Mouse (Mus musculus) embryo, embryonic 10.5 days (tissue): ENCODE measurements around the gene Clba1.
"Not testable (repeated sequence)": the region's sequence is repeated elsewhere in the genome, so short reads cannot be mapped to it uniquely, and the experiment has no call there.

ENCODE experiments used
- DNase-seq: peaks from one replicate; pipeline ENCODE4 v3.0.0-alpha.2; 2015; ENCODE audit warnings: low spot score

Clba1 gene

DNA sequence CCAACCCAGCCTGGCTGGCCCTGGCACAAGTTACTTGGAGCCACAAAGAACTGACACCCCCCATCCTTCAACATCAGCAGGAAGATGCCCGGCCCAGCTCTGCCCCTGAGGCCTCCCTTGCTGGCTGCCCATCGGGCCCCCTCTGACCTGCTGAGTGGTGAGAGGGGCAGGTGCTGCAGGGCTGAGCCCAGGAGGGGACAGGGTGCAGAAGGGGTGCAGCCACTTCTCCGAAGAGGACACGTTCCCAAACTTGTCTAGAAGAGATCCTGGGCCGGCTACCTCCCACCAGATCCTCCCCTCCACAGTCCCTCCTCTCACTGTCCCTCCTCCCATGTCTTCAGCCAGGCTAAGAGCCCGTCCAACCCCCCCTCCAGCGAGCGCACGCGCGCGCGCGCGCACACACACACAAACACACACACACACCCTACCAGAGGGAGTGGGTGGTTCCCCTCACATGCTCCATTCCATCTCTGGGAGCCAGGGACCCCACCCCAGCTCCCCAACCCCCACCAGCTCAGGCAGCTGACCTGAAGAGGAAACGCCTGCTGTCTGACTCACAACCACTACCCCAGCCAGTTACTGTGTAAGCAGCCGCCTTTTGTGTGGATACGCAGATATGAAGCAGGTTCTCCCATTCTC, 13.2 kb upstream of the Clba1 start:
- no peak for DNase-seq

DNA sequence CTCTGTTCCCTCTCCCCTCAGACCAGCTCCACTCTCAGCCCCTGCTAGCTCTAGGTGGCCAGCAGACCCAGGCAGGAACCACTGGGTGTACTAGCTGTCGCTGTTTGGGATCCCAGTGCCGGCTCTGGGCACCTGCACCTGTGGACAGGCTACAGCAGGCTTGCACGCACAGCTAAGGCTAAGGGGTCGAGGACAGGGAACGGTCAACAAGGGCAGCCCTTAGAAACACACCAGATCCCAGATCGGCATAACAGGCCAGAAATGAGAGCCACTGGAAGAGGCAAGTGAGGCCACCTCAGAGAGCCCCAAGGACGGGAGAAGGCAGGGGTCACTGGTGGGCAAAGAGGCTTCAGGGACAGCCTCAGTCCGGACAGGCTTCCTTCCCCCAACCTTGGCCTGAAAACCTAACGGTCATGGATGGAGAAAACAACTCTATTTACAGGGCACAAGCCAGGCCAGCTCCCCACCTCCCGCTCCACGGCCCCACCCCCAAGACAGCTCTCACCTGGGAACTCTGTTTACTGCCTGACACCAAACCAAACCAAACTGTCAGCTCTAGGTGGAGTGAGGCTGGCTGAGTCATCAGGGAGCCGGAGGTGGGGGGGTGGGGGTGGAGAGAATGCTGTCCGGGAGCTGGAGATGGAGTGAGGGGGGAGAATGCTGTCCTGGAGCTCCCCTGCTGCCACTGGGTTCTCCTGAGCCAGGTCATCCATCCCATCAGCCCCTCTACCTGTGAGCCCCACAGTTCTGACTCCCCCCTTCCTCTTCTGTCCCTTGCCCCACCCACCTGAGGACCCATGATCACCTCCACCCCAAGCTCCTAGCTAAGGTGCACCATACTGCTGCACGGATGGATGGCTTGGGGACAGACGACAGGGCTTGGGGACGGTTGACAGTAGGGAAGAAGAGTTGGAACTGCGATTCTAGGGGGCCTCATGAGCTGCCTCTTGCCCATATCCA, 11.9 kb upstream of the Clba1 start:
- no peak for DNase-seq

DNA sequence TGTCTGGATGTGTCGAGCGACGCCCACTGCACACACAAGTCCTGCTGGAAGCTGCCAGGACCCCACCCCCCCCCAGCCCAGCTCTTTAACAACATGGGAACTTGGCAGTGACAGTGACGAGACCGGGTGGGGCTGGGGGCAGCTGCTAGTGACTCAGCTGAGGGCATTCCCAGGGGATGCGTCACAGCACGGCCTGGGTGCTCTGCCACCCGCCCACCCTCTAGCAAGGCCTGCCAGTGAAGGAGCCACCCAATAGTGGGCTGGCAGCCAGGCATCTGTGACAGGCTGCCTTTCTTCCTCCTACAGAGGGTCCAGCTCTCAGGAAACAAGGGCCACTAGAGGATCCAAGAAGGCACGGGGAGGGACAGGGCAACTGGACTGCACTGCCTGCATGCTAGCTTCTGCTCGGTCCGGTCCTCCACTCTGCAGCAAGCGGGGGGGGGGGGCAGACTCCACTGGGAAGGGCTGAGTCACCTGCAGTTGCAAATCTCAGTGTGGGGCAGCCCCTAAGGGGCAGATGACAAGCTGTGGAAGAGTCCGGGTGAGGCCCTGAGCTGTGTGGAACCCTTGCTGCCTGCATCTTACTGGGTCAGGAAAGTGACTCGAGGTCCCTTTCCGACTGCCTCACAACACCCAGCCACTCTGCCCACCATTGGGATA, 10.9 kb upstream of the Clba1 start:
- DNase-seq = no peak

DNA sequence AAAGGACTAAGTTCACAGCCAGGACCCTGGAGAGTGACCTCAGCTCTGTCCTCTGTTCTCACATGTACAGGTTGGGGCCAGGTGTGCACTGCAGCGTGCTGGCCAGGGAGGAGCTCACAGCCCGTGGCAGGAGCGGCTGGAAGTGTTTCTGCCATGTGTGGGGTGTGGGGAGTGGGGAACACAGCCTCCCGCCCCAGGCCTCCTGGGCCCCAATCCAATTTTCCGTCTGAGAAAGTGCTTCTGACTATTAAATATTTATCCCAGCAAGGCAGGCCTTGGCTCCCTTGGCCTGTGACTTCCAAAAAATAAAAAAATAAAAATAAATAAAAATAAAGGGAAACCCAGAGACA, 10.4 kb upstream of the Clba1 start:
- no peak for DNase-seq

DNA sequence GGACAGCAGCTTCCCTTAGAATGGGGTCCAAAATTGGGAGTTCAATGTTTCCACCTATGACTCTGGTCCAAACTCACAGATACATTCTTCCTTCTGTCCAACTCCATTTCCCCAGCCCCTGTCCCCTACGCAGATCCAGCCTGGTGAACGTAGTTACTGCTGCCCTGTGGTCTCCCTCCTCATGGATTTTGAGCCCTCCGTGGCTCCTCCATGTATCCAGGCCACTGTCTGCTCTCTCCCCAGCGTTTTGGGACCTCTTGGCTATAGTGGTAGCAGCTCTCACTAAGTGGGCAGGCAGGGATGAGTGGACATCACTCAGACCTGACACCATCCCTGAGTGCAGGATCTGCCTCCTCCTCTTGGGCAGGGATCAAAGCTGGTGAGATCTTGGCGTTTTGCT, 10.0 kb upstream of the Clba1 start:
- no peak for DNase-seq

DNA sequence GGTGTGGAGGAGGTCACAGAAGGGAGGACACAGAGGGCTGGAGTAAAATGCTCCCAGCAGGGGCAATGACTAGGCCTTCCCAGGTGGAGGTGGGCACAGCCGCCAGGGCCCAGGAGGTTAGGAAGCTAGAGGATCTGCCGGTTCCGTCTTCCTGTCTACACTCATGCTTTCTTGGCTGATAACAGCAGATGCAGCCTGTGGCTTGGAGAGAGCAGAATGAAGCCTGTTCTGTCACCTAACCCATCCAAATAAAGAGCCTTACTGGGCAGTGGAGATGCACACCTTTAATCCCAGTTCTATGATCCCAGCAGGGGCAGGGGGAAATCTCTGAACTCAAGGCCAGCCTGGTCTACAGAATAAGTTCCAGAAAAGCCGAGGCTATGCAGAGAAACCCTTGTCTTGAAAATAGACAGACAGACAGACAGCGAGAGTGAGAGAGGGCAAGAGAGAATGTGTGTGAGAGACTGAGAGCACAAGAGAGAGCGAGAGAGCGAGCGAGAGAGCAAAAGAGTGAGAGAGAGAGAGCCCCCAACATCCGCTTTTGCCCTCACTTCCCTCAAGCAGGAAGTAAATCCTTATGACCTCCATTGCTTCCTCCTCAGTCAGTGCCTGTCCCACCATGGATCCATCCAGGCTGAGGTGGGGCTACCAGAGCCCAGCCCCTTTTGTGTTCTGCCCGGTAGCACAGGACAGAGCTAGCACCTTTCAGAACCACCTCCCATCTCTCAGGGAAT, 9.3 kb upstream of the Clba1 start:
- DNase-seq = no peak

DNA sequence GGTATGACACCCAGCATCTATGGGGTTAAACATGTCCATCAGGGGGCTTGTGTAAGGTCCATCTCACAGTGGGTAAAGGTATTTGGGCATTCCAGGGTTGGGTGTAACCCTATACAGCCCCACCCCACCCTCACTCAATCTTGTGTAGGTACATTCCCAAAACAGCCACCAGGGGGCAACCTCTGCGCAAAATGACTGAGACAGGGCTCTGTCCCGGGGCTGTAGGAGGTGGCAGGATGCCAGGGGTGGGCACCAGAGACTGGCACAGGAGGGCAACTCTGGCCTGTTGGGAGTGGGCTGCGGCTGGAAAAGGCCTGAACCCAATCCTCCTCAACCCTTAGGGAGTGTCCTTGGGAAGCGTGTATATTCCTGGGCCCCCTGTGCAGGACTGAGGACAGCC, 8.3 kb upstream of the Clba1 start:
- DNase-seq = peak; percentile 84

DNA sequence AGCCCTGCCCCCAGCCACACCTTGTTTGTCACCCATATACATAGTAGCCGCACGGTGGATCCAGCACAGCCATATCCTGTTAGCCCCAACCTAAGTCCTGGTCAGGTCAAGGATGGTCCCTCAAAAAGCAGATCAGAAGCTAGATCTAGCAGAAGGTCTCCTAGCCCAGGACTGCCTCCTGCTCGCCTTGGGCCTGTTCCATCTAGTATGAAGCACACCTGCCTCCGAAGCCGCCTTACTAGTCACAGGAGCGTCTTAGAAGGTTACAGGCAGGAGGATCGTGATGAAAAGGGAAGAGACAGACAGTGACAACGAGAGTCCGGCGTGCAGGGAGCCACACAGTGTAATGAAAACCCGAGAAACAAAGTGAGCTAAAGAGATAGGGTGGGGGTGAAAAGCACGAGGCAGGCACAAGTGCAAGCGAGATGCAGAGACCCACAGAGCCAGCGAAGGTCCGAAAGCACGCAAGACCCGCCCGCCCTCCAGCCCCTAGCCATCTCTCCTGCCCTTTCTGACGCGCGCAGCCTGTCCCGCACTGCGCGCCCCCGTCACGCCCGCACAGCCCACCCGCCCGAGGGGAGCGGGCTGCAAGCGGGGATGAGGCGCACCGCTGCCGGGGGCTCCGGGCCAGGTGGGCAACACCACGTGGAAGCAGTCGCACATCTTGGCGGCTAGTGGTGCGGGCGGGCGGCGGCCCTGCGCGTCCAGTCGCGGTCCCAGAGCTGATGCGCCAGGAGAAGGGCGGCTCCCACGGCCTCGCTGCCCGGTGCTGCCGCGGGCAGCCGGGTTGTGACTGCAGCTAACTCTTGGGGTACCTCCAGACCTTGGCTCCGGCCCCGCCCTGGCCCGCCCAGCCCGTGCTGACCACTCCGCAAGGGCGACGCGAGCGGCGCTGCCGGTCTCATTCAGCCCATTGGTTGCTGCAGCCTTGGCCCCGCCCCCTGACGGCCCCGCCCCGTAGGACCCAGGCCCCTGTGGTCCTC, 6.6 kb upstream of the Clba1 start, which contains the start of gene Ahnak2:
Gene Ahnak2, minus strand, starts transcription at position 794 of the 983 bp plus-strand sequence.
- peak; percentile 85 for DNase-seq

DNA sequence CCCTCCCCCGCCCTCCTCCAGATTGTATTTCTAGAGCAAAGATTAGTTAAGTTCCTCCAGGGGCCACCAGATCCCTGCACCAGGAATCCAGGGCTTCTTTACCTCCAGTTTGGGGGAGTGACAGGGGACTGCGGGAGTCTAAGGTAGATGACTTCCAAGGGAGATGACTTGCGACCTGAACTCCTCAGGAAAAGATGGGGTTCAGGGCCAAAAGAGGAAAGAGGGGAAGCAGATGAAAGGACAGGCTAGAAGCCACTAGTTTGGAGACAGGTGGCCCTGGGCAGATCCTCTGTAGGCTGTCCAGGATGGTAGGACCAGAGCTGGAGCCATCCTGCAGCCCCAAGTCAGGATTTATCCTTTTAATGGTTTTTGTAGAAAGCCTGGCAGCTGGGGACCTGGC, 5.8 kb upstream of the Clba1 start:
- no peak for DNase-seq

DNA sequence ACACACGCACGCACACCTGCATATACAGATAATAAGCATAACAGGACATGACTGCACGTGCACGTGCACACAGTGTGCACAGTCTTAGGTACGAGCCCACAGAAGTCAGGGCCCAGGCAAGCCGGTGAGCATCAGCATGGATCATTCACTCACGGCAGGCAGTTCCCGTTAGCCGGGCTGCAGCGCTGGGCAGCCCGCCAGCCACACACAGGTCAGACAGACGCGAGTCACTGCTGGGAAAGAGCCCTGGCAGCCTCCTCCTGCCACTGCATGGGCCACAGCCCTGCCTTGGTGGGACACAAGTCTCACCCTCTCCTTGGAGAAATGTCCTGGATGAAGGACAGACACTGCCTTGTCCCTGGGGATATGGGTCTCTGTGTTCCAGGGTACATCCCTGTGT, 4.7 kb upstream of the Clba1 start:
- no peak for DNase-seq

DNA sequence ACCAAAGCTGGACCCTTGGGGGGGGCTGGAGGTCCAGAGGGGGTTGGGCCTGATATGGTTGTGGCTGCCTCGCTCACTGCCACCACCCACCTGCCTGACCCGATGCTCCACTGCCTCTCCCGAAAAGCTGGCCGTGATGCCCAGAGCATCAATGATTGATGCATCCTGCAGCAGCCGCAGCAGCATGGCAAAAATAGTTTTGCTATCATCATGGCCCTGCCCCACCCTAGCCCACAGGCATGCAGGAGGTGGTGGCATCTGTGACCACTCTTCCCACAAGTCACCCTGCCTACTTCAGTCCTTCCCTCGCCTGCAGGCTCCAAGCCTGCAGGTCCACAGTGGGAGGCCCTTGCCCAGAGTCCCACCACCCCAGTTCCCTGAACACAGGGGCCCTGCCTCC, 2.7 kb upstream of the Clba1 start:
- DNase-seq = no peak

DNA sequence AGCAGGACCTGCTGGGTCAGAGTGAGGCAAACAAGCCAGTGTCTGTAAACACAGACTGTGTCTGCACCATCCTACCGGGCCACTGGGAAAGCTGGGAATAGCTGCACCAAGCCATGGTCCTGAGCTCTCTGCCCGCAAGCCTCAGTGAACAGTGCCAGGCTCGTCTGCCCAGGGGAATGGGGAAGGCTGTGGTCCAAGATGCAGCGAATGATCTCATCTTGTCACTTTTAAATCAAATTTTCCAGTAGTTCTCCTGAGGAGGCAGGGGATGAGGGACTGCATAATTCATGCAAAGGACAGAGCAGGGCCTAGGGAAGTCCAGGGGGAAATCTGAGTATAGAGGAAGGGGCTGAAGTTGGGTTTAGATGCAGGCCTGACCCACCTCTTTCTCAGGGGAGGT, 941 bp upstream of the Clba1 start:
- DNase-seq = no peak

DNA sequence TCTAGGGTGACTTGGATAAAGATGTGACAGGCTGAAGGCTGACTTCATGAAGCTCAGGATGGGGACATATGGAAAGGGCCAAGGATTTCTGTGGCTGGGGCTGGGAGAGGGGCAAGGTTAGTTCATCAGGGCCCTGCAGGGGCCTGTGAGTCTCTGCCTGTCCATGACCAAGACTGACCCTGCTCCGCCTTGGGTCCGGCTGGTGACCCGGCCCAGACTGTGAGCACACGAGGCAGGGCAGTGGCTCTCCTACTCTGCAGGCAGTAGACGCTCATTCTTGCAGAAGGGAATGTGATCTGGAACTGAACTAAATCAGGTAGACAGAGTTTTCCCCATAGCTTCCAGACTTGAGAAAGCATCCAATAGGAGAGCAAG, 538 bp upstream of the Clba1 start:
- DNase-seq = no peak

DNA sequence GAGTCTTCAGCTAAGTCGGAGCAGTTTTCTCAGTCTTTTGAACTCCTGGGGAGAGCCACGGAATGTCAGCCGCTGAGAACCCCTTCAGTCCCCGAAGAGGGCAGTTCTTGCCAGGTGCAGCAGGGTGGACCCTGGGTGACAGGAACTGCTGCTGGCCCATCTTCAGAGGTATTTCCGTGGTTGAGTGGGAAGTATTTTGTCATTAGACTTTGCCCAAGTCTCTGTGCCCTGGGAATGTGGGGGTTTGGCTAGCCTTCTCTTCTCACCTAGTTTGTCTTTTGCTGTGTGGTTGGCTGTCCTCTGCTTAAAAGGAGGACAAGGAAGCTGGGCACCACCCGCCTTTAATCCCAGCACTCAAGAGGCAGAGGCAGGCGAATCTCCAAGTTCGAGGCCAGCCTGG, 904 bp downstream of the Clba1 start:
- no peak for DNase-seq

DNA sequence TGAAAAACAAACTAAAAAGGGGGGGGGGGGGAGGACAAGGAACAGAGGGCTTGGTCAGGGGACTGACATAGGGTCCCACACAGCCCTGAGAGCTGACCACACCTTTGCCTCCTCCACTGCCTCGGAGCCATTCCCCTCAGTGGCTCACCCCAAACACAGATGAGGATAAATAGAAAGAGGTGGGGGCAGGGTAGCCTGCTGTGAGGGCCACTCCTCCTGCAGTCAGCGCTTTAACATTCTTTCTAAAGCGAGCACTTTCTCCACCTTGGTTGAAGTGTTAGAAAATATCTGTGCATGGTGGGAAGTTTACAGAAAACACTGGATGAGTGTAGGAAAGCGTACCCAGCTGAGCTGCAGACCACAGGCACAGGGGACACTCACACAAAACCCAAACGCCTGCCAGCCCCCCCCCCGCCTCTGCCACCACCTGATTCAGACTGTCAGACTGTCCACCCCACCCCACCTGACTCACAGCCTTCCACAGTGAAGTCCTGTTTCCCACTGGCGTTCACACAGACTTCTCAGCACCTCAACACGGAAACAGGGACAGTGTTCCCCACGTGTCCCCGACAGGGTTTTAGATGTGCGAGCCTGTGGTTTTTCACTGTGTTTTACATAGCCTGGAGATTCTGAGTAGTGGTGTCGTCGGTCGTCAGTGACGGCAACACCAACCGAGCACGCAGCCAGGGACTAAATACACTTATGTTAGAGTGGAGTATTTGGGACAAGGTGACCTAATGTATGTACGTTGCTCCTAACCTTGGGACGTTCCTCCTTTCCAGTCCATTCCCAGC, 1.6 kb downstream of the Clba1 start:
- no peak for DNase-seq

DNA sequence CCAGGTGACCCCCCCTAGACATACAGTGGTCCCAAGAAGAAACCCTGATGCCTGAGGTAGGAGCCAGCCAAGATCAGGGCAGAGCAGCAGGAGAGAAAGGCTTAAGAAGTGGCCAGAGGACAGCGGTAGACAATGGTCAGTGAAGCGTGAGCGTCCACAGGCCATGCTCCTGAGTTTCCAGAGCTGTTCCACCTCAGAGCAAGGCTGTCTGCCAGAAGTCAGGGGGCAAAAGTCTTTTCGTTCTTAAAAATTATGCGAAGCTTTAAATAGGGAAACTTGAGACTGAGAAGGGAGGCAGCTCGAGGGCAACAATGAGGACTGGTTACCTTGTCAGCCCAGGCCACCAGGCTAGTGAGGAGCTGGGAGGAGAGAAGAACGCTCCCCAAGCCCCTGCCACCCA, 4.6 kb downstream of the Clba1 start:
- no peak for DNase-seq

DNA sequence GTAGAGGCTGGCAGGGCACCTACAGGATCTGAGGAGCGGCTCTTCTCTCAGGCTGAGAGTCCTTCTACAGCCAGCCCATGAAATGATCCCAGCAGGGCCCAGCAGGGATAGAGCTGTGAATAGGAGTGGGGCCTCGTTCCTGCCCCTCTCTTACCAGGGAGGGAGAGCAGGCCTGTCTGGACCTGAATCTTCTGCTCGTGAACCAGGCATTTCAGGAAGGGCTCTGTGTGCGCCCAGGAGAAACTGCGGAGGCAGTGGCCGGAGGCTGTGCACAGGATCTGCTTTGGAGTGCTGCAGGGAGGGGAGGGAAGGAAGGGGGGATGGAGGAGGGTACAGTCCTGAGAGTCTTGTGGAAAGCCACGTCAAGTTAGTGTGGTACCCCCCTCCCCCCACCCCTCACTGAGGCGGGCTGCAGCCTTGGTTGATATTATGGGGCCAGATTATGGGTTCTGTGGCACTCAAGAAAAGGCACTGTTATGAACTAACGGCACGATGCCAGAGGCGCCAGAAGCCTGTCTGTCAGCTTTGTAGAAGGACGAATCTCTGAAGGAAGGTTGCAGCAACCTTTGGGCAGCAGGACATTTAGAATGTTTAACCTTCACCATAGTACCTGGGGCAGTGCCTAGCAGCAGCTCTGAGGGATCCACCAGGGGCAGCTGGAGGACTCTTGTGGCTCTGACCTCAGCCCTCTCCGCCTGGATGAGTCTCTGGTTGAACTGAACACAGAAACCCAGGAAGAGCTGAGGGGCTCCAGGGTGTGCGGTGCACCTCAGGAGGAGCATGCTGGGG, 6.1 kb downstream of the Clba1 start:
- no peak for DNase-seq

DNA sequence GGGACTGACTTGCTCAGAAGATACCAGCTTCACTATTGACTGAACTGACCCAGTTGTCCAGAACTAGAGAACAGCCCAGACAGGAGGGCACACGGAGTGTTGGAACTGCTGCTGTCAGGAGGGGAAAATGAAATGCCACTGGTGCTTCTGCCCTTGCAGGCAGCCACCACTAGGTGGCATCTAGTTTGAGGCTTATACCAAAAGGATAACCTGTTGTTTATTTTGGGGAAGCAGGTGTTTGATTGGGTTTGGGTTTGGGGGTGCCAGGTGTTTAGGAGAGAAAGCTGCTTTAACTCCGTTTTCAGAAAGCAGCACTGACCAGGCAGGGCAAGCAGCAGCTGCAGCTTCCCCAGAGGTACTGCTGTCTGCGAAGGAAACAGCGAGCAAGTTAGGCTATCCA, 7.6 kb downstream of the Clba1 start:
- peak; percentile 62 for DNase-seq

DNA sequence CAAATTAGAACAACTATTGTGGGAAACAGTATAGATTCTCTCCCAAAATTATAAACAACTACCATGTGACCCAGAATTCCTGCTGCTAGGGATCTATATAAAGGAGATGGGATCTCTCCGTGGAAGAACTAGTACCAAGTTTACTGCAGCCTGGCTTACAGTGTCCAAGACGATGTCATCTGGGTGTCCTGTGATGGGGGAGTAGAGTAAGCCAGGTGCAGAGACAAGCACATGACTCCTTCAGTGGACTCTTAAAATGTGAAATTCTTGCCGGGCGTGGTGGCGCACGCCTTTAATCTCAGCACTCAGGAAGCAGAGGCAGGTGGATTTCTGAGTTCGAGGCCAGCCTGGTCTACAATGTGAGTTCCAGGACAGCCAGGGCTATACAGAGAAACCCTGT, 8.1 kb downstream of the Clba1 start:
- not testable (repeated sequence) for DNase-seq
